Mouse (Mus musculus) adrenal gland, postnatal 4 days (tissue): ENCODE measurements around the gene Cyb5r4. TPM values are rescaled to one million over a fixed set of nuclear protein-coding genes. Genes with fewer than 3 reads are reported as not detected.

Experiments
- total RNA-seq, 2 experiments: library from RNA; stranded (reverse); gene quantifications; 2 replicates each; pipeline ENCODE4 v1.2.3; 2021

Gene Cyb5r4
- total RNA-seq, 2 experiments from 2014 or later: 40.9 to 41.4 TPM

Other genes starting within 250 kb of the Cyb5r4 start
- gene Snap91, start 141.4 kb upstream of the Cyb5r4 start, total RNA-seq: 10 to 100 TPM; 33.1 to 36.8 TPM
- gene Ripply2, start 6.5 kb upstream of the Cyb5r4 start, total RNA-seq: 1 to 10 TPM; 1.4 to 2.2 TPM
- gene Mrap2, start 122.3 kb downstream of the Cyb5r4 start, total RNA-seq: 1 to 10 TPM; 2.1 to 2.9 TPM
- 10 to 100 TPM in 1 of 2 experiments, 1 to 10 TPM in 1; 8.2 to 11.1 TPM for gene Cep162, start 233.5 kb downstream of the Cyb5r4 start, total RNA-seq